Mouse (Mus musculus): ENCODE data around the gene Tmem108. TPM values are rescaled to one million over a fixed set of nuclear protein-coding genes. Genes with fewer than 3 reads are reported as not detected.

Tmem108 gene
- polyA plus RNA-seq, 1 experiment from 2014 or later = 25.9 TPM

DNA sequence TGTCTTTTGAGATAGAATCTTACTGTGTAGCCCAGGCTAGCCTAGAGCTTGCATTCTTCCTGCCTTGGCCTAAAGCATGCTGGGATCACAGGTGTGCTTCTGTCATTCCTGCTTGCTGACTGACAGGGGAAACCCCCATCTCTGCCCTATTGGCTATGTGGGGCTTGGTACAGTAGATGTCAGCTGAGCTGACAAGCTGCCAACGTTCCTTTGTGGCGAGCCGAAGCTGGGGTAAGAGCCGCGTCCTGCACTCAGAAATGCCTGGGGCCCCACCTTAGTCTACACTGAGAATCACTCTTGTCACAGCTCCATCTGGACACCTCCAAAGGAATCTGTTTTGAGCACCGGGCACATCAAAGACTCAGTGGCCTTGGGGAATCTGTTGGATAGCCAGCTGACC is 297.8 kb downstream of the Tmem108 start:
- 48% methylated on average over 6 of the region's 6 CpGs for WGBS
- Histone ChIP-seq H3K4me1 (peaks cover 11% of the 10 kb centered on the region), H3K4me3 (replicated peaks) (no peak overlapping the region), H3K9me3 (replicated peaks) (no peaks in the 10 kb centered on the region), H3K9ac (replicated peaks) (no peak overlapping the region), H3K36me3 (no peaks in the 10 kb centered on the region), H3K4me2 (no peak overlapping the region), H3K27me3 (replicated peaks) (no peaks in the 10 kb centered on the region), H3K27ac (replicated peaks) (no peak overlapping the region)
- ATAC-seq (ENCODE audit: low FRiP score) = no peak

DNA sequence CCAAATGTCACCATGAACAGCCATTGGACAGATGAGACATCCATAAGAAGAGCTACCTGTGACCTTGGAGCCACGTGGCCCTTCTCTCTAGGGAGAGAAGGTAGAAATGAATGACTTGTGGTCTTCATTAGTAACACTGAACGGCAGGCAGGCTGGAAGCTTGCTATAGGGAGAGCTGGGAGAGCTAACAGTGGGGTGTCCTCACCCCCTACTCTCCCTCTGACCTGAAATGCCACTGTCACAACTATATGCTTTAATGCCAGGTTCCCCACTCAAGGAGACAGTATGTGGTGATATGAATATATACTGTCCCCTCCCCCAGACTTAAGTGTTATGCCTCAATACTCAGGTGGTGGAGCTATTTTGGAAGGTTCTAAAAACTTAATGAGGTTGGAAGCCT is 301.8 kb downstream of the Tmem108 start:
- no peak overlapping the region for H3K9ac ChIP-seq (replicated peaks)
- H3K27me3 ChIP-seq (replicated peaks) = no peaks in the 10 kb centered on the region
- no peak overlapping the region for H3K27ac ChIP-seq (replicated peaks)
- no peak overlapping the region for H3K4me3 ChIP-seq (replicated peaks)
- H3K4me2 ChIP-seq = no peak overlapping the region
- H3K9me3 ChIP-seq (replicated peaks) = no peaks in the 10 kb centered on the region
- no peaks in the 10 kb centered on the region for H3K4me1 ChIP-seq
- WGBS = 62% methylated on average over 2 of the region's 2 CpGs
- no peaks in the 10 kb centered on the region for H3K36me3 ChIP-seq
- ATAC-seq (ENCODE audit: low FRiP score) = no peak

DNA sequence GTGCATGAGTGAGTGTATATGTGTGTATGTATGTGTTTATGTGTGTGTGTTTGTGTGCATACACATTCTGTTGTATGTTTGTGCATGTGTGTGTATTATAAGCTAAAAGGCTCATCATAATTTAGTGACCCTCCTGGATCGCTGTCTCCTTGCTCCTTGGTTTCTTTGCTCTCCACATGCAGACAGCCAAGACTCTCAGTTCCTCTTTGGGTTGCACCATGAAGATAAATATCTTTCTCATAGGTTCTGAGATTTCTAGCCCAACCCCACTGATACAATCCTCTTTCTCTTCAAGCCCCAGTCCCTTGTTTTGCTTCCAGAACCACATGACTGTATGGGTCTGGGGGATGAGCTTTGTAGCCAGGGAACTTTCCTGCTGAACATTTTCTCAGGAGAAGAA is 302.3 kb downstream of the Tmem108 start:
- Histone ChIP-seq H3K27ac (replicated peaks) (no peak overlapping the region), H3K4me3 (replicated peaks) (no peak overlapping the region), H3K9me3 (replicated peaks) (no peaks in the 10 kb centered on the region), H3K4me2 (no peak overlapping the region), H3K27me3 (replicated peaks) (no peaks in the 10 kb centered on the region), H3K36me3 (no peaks in the 10 kb centered on the region), H3K4me1 (no peaks in the 10 kb centered on the region), H3K9ac (replicated peaks) (no peak overlapping the region)
- WGBS = 95% methylated on average over 1 of the region's 1 CpGs
- no peak for ATAC-seq (ENCODE audit: low FRiP score)

DNA sequence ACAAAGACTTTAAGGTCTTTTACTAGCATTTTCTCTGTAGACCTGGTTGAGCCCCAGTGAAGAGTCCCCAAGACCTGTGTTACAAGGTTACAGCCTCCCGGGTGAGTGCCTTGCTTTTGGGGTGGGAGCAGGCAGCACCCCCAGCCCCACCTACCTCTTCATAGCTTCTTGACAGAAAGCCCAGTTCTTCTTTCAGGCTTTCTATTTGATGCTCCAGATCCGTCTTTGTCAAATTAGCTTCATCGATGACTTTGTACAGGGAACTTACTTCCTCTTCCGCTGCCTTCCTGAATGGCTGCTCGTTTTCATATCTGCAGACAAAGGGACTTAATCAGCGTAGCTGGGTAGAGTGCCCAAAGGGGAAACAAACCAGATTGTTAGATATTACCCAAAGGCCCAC is 312.0 kb downstream of the Tmem108 start:
- no peaks in the 10 kb centered on the region for H3K9me3 ChIP-seq (replicated peaks)
- no peak overlapping the region for H3K4me2 ChIP-seq
- 0 out of 2 replicates have a peak, but pooled peaks cover 6% of the 10 kb centered on the region for H3K4me1 ChIP-seq
- 66% methylated on average over 6 of the region's 6 CpGs for WGBS
- H3K9ac ChIP-seq (replicated peaks) = no peak overlapping the region
- no peak for ATAC-seq (ENCODE audit: low FRiP score)
- H3K27ac ChIP-seq (replicated peaks) = no peak overlapping the region
- no peak overlapping the region for H3K4me3 ChIP-seq (replicated peaks)
- no peaks in the 10 kb centered on the region for H3K27me3 ChIP-seq (replicated peaks)
- no peaks in the 10 kb centered on the region for H3K36me3 ChIP-seq

DNA sequence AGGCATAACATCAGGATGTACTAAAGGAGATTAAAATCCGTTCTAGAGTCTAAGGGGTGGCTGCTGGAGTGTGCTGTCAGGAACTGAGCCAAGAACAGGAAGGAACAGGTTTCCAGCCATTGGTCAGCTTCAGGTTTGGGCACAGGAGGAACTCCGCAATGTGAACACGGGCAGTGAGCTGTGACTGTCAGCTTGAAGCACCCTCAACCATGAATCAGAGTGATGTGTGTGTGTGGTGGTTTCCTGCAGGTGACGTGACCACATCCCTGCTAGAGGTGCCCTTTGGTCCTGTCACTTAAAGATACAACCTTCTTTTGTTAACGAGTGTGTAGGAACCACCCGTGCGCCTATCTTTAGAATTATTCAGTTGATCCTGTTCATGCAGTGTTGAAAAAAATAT is 312.5 kb downstream of the Tmem108 start:
- no peaks in the 10 kb centered on the region for H3K9me3 ChIP-seq (replicated peaks)
- WGBS = 90% methylated on average over 7 of the region's 7 CpGs
- H3K27ac ChIP-seq (replicated peaks) = no peak overlapping the region
- H3K9ac ChIP-seq (replicated peaks) = no peak overlapping the region
- H3K36me3 ChIP-seq = no peaks in the 10 kb centered on the region
- H3K4me1 ChIP-seq = peaks cover 10% of the 10 kb centered on the region; the same call in 1 of the 2 replicates
- no peak for ATAC-seq (ENCODE audit: low FRiP score)
- no peak overlapping the region for H3K4me3 ChIP-seq (replicated peaks)
- no peaks in the 10 kb centered on the region for H3K27me3 ChIP-seq (replicated peaks)
- H3K4me2 ChIP-seq = no peak overlapping the region

DNA sequence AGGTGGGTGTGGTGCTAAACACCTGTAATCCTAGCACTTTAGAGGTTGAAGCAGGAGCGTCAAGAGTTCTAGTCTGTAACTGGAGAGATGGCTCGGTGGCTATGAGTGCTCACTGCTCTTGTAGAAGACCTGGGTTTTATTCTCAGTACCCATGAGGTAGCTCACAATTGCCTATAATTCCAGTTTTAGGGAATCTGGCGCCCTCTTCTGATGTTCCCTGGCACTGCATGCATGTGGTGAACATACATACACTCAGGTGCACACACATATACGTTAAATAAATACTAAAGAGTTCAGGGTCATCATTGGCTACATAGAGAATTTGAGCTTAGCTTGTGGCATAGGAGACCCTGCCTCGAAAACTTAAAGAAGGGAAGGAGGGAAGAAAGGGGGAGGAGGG is 317.0 kb downstream of the Tmem108 start:
- ATAC-seq (ENCODE audit: low FRiP score) = no peak
- H3K9ac ChIP-seq (replicated peaks) = no peak overlapping the region
- H3K36me3 ChIP-seq = no peaks in the 10 kb centered on the region
- no peak overlapping the region for H3K4me2 ChIP-seq
- 91% methylated on average over 5 of the region's 5 CpGs for WGBS
- H3K9me3 ChIP-seq (replicated peaks) = no peaks in the 10 kb centered on the region
- H3K27me3 ChIP-seq (replicated peaks) = no peaks in the 10 kb centered on the region
- H3K27ac ChIP-seq (replicated peaks) = no peak overlapping the region
- no peak overlapping the region for H3K4me3 ChIP-seq (replicated peaks)
- H3K4me1 ChIP-seq = peaks cover 18% of the 10 kb centered on the region

DNA sequence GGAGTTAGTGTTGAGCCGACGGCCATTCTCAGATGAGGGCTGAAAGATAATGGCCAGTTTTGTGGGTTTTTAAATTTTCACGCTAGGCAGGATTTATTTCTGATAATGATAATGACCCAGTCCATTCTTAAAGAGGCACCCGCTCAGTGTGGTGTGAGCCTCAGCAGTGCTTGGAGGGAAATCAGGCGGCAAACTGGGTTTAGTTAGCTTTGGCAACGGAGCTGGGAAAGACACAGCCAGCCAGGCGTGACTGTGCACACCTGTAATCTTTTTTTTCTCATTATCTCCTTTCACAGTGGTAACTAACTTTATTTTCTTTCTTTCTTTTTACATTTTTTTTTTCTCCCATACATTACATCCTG is 317.8 kb downstream of the Tmem108 start:
- peaks cover 18% of the 10 kb centered on the region for H3K4me1 ChIP-seq
- H3K36me3 ChIP-seq = no peaks in the 10 kb centered on the region
- peak overlapping the region; percentile 72 for H3K27ac ChIP-seq (replicated peaks)
- WGBS = 32% methylated on average over 7 of the region's 7 CpGs
- ATAC-seq (ENCODE audit: low FRiP score) = no peak
- no peak overlapping the region for H3K9ac ChIP-seq (replicated peaks)
- no peaks in the 10 kb centered on the region for H3K9me3 ChIP-seq (replicated peaks)
- H3K4me3 ChIP-seq (replicated peaks) = no peak overlapping the region
- H3K27me3 ChIP-seq (replicated peaks) = no peaks in the 10 kb centered on the region
- peak overlapping the region; percentile 35 for H3K4me2 ChIP-seq

DNA sequence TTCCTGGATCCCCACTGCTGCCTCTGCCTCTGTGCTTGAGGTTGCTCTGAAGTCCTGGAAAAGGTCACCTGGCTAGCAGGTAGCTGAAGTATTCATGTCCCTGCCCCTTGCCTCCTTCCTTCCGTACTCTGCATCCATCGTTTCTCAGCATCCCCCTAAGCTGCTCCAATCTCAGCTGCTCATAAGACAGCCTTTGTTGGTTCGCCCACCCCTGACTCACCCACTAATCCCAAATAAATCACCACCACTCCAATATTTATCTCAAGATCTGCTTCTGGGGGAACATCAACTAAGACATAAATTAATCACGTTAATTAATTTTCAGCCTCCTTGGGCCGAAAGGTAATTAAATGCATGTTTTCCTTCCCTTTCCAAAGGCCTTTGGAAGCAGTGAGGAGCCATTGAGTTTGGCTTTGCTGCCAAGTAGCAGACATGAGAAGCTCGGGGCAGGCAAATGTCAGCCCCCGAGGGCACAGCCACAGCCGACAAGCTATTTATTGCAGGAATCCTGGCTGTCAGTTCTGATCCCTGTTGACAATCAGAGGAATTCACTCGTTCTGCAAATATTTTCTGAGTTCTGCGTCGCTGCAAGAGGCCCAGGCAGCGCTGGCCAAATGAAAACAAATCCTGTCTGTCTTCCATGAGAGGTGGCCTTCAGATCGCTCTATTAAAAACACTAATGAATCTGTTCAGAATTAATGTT is 318.4 kb downstream of the Tmem108 start:
- peaks cover 18% of the 10 kb centered on the region for H3K4me1 ChIP-seq
- 22% methylated on average over 13 of the region's 13 CpGs for WGBS
- peak overlapping the region; percentile 35 for H3K4me2 ChIP-seq
- no peaks in the 10 kb centered on the region for H3K9me3 ChIP-seq (replicated peaks)
- no peak overlapping the region for H3K9ac ChIP-seq (replicated peaks)
- peak overlapping the region; percentile 72 for H3K27ac ChIP-seq (replicated peaks)
- no peaks in the 10 kb centered on the region for H3K27me3 ChIP-seq (replicated peaks)
- no peaks in the 10 kb centered on the region for H3K36me3 ChIP-seq
- no peak overlapping the region for H3K4me3 ChIP-seq (replicated peaks)
- peak; percentile 53; the same call in 1 of the 2 replicates for ATAC-seq (ENCODE audit: low FRiP score)

DNA sequence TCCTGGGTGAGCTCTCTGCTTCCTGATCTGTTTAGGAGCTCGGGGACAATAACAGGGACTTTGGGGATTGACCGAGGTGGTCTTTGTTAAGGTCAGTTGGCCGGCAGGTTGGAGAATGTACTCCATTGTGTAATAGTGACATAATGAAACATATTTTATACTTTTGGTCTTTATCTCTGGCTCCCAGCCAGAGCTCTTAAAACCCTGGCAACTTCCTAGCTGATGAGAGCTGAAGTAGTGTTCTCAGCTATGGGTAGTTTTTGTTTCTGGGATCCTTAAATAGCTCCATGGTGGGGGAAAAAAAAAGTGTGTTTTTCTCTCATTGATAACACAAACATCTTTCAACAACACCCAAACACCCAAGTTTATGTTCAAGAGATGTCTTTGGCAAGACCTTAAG is 321.0 kb downstream of the Tmem108 start:
- H3K4me1 ChIP-seq = peaks cover 24% of the 10 kb centered on the region
- H3K27ac ChIP-seq (replicated peaks) = no peak overlapping the region
- H3K9ac ChIP-seq (replicated peaks) = no peak overlapping the region
- 45% methylated on average over 3 of the region's 3 CpGs for WGBS
- H3K27me3 ChIP-seq (replicated peaks) = no peaks in the 10 kb centered on the region
- no peaks in the 10 kb centered on the region for H3K36me3 ChIP-seq
- no peak for ATAC-seq (ENCODE audit: low FRiP score)
- no peak overlapping the region for H3K4me3 ChIP-seq (replicated peaks)
- no peaks in the 10 kb centered on the region for H3K9me3 ChIP-seq (replicated peaks)
- H3K4me2 ChIP-seq = no peak overlapping the region

DNA sequence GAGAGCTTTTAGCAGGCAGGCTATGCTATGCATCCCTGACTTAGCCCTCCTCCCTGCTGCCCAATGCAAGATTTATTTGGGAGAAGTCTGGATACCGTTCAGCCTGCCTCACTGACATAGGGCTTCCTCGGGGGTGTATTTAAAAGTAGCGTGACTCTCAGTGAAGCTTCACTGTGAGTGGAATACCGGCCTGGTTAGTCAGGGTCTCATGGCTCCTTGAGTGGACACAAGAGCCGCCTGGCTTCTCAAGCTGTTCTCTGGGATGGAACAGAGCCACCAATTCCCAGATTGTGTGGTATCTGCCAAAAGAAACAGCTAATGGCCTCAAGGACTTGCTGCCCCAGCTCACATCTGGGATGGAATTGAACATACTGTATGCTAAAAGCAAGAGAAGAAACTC is 324.5 kb downstream of the Tmem108 start:
- Histone ChIP-seq H3K9me3 (replicated peaks) (no peaks in the 10 kb centered on the region), H3K9ac (replicated peaks) (no peak overlapping the region), H3K27me3 (replicated peaks) (no peaks in the 10 kb centered on the region), H3K4me2 (no peak overlapping the region), H3K36me3 (no peaks in the 10 kb centered on the region), H3K4me3 (replicated peaks) (no peak overlapping the region), H3K27ac (replicated peaks) (no peak overlapping the region), H3K4me1 (peaks cover 12% of the 10 kb centered on the region)
- peak; percentile 38; the same call in 1 of the 2 replicates for ATAC-seq (ENCODE audit: low FRiP score)
- 62% methylated on average over 5 of the region's 5 CpGs for WGBS

DNA sequence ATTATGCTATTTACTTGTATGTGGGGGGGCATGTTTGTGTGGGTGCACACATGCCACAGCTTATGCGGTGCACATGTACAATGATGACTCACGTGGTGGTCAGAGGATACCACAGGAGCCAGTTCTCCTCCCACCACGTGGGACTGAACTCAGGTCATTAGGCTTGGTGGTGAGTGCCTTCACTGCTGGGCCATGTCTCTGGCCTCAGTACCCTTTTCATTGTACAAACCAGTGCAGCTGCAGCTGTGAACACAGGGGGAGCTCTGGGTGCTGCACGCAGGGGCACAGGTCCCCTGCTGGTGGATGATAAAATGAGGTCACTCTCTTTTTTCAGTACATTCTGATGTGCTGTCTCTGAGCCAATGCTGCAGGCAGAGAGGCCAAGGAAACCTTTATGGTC is 327.5 kb downstream of the Tmem108 start:
- H3K27ac ChIP-seq (replicated peaks) = no peak overlapping the region
- ATAC-seq (ENCODE audit: low FRiP score) = no peak
- peaks cover 15% of the 10 kb centered on the region for H3K4me1 ChIP-seq
- no peak overlapping the region for H3K4me2 ChIP-seq
- no peaks in the 10 kb centered on the region for H3K36me3 ChIP-seq
- no peaks in the 10 kb centered on the region for H3K9me3 ChIP-seq (replicated peaks)
- no peaks in the 10 kb centered on the region for H3K27me3 ChIP-seq (replicated peaks)
- H3K4me3 ChIP-seq (replicated peaks) = no peak overlapping the region
- WGBS = 57% methylated on average over 4 of the region's 4 CpGs
- H3K9ac ChIP-seq (replicated peaks) = no peak overlapping the region
